Mouse (Mus musculus): Measurements from ENCODE around the gene Pdzk1.
A peak's percentile ranks its signal among the peaks of the same experiment; 100 is the strongest.

The Pdzk1 gene

DNA sequence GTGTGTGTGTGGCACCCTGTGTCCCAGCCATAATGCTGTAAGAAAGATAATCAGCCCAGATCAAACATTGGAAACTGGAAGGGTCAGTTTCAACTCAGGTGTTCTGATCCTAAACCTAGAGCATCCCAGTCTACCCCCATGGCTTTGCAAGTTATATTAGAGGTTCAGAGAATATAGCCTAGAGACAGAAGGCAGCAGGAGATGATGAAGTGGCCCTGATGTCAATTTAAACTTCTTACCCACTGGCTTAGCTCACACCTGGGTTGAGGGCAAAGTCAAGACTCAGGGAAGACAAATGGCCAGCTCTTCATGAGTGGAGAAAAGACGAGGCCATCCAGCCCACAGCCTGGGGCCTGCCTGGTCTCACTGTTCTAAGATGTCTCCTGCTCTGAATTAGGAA, at the start of gene Pdzk1, which contains the start of gene Cd160:
Gene Pdzk1 (plus strand): TSS at position 301 of the 400 bp plus-strand sequence.
Gene Cd160 (minus strand): TSS at position 368 of the 400 bp plus-strand sequence.
- no peak for DNase-seq

- DNase-seq = peak in 1 of 2 experiments; percentile 12
Measured at GRCm38 (mm10) chr3:96782236-96782635, 46.8 kb upstream of the Pdzk1 start.

- DNase-seq = no peak
Measured at GRCm38 (mm10) chr3:96787784-96788183, 41.3 kb upstream of the Pdzk1 start.

DNA sequence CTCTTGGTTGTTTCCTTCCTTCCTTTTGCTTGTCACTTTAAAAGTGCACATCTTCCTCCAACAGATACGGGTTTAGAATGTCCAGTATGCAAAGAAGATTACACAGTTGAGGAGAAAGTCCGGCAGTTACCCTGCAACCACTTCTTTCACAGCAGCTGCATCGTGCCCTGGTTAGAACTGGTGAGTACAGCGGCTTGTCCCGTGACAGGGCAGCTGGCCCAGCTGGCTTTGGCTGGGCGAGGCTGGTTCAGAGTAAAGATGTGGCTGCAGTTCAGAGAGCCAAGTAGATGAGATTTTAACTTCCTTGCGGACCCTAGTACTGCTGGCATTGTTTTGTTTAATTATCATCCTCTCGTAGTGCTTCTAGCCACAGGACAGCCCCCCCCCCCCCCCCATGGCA, 40.6 kb upstream of the Pdzk1 start:
- no peak for DNase-seq

DNA sequence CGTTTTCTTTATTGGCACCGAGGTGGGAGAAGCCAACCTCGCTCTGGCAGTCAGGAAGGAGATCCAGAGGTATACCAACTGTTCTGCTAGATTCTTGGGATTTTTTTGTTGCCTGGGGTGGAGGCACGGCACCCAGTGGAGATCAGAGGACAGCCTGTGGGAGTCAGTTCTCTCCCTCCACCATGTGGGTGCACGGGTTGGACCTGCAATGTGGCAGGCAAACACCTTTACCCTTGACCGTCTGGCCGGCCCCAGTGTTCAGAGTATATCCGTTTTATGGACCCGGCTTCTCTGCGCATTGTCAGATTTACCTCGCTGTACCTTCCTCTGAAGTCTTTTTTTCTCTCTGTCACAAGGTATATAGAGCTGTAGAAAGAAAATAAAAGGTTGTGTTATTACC, 28.8 kb upstream of the Pdzk1 start:
- no peak for DNase-seq

DNA sequence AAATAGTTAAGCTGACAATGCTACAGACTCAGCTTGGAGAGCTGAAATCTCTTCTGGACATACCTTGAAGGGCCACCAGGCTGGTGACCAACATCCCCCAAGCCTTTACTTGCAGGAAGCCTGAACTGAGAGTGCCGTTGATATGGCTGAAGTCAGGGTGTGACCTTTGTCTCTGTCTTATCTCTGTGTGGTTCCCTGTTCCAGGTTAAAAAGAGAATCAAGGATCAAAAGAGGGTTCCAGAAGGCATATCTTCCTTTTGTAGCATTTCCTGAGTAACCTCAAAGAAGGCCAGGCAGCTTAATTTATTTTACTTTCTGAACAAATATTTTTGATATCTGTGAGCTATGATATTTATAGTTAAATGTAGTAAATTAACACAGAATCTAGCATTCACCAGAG, 26.9 kb upstream of the Pdzk1 start:
- no peak for DNase-seq

GRCm38 (mm10) chr3:96808136-96808535, 20.9 kb upstream of the Pdzk1 start:
- DNase-seq = no peak

DNA sequence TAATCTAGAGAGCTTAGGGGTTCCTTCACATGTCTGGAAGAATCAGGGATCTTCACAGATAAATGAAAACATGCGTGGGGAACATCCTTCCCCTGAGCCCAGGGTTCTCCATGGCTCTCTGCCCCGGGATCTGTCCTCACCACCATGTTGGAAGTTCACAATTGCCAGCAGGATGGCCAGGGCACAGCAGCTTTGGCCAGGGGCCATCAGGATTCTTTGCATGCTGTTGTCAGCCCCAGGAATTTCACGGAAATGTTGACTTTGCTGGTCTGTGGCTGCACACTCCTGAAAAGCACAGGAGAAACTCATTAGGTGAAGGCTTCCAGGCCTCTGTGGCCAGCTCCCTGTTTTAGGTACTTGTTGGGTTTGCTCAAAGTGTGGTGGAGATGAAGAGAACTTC, 20.4 kb upstream of the Pdzk1 start:
- DNase-seq = peak; percentile 35 to 54

GRCm38 (mm10) chr3:96811232-96811631, 17.9 kb upstream of the Pdzk1 start:
- DNase-seq = no peak

DNA sequence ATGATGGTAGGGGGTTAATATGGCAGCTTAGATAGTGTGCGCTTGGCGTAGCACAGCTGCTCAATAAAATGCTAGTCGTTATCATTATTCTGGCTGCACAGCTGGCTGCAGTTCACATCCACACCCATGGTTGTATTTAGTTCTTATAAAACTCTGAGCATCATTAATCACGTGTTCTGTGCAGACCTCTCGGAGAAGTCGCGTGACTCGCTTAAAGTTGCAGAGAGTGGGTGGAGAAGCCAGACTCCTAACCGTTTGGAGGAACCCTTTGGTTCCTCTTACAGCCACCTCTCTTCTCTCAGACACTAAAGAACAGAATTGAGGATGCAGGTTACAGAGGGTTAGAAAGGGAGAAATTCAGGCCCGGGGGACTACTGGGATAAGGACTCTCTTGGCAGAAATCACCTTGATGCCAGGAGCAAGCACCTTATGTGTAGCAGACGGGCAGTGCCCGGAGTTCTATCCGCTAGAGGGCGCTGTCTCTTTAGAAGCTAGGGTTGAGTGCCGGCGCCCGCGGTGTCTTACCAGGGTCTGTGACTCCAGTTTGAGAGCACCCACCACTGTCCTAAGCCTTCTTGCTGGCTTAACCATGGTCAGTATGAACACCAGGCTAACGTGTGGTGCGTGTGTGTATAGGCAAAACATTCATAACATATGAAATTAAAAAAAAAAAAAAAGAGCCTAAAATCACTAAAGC, 16.5 kb upstream of the Pdzk1 start:
- peak; percentile 89 to 94 for DNase-seq

GRCm38 (mm10) chr3:96813106-96813505, 16.0 kb upstream of the Pdzk1 start:
- DNase-seq = peak; percentile 34 to 36

GRCm38 (mm10) chr3:96813591-96814244, 15.4 kb upstream of the Pdzk1 start:
- DNase-seq = no peak

DNA sequence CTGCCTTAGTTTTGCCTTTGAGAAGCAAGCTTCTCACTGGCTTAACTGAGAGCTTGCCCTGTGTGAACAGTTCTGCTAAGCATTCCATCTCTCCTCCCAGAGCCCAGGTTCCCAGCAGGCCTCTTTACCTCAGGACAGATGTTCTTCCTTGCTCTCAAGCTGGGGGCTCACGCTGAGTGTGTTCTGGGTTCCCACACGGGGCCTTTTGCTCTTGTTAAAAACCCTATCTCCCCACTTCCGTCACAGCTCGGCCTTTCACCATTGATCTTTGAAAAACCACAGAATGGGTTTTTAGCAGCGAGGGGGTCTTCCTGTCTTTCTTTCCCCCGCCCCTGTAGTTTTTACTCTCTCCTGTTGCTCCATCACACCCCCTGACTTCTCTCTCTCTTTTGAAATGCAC, 14.7 kb upstream of the Pdzk1 start:
- DNase-seq = no peak

GRCm38 (mm10) chr3:96820116-96820915, 8.8 kb upstream of the Pdzk1 start:
- DNase-seq = no peak

DNA sequence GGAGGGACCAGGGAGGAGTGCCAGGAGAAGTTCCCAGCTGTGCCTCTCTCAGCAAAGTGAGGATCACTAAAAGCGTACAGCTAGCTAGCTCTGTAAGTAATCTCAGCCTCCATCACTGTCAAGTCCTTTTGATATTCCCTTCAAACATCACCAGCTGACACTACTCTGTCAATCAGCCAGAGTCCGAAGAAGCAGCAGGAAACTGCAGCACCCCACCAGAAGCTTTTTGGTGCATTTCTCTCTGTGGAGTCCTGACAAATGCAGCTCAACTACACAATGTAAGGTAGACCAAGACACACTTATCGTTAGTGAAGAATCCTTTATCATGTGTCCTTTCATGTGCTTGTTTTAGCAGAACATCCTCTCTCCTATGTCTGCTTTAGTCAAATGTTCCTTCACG, 7.5 kb upstream of the Pdzk1 start:
- no peak for DNase-seq

- DNase-seq = no peak
Measured at GRCm38 (mm10) chr3:96823701-96824100, 5.4 kb upstream of the Pdzk1 start.

DNA sequence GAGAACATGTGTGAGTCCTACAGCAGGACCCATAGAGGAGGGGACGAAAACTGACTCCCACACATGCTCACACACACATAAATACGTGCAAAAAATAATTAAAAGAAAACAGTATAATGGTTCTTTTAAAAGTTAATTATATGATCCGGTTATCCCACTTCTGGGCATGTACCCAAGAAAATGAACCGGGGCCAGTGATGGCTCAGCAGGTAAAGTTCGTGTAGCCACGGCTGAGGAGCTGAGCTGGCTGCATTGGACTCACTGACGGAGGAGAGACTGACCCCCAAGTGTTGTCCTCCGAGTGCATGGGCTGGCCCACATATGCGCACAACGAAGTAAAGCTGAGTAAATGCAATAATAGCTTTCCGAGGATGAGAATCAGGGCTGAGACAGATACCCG, 4.5 kb upstream of the Pdzk1 start:
- no peak for DNase-seq

- no peak for DNase-seq
Measured at GRCm38 (mm10) chr3:96825261-96825660, 3.8 kb upstream of the Pdzk1 start.

GRCm38 (mm10) chr3:96828308-96828864, 698 bp upstream of the Pdzk1 start:
- no peak for DNase-seq

DNA sequence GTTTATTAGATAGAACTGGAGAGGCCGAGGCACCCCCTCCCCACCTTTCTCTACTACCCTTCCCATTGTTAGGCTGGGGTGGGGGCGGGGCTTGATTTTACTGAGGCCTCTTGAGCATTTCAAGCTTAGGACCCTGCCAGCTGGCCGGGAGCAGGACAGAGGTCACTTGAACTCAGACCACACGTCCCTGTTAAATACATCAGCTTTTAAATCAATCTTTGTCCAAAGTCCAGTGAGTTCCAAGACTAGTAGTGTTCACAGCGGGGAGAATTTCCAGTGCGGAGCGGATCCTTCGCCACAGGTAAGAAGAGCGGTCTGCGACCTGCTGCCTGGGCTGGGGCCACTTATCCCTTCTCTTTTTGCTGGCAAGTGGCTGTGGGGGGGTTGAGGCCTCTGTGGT, 772 bp downstream of the Pdzk1 start:
- no peak for DNase-seq

DNA sequence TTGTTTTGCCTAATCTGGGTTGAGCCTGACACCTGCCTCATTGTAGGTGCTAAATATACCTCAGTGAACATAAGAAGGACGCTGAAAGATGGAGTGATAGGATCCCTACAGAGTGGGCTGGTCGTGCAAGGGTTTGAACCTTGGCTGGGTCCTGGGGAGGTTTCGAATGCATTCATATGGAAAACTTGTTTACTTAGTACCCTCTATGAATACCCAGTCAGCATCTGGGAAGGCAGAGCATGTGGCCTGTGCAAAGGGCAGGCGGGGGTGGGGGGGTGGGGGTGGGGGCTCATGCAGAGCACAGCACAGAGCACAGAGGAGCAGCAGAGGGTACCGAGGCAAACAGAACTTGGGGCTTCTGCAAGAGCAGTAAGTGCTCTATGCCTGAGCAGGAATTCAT, 3.8 kb downstream of the Pdzk1 start:
- no peak for DNase-seq

- no peak for DNase-seq
Measured at GRCm38 (mm10) chr3:96834587-96835348, 5.7 kb downstream of the Pdzk1 start.

- DNase-seq = no peak
Measured at GRCm38 (mm10) chr3:96836414-96836813, 7.3 kb downstream of the Pdzk1 start.

All from cerebellum, postnatal 10 days (tissue).